Mouse (Mus musculus): ENCODE measurements around the gene Nxnl2.

- no peak for TF ChIP-seq CTCF (IDR thresholded peaks at IDR 0.05; ENCODE audit: low read depth)
- TF ChIP-seq EP300 (IDR thresholded peaks at IDR 0.05; ENCODE audit: low read depth) = no peak
These were observed 43.9 kb downstream of the Nxnl2 start for GRCm38 (mm10) chr13:51214746-51215145.

All from heart, postnatal 0 days (tissue).